ENCODE assay signal across 11 mouse cellular contexts in the genomic region with DNA sequence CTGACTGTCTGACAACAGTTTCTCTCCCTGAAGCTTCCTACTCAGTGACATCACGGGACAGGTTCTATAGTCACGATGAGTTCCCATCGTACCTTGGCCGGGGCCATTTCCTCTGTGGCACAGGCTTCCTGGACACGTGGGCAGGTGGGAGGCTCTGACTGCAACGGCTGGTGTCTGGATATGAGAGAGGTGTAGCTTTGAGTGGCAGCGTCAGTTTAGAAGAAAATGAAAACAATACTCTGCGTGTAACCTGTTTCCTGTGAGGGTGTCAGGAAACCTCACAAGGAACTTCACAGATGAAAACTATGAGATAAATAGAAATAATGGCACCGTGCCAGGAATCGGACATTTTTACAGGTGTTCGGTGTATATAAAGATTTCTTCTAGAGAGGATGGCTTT.
A peak's percentile ranks its signal among the peaks of the same experiment; 100 is the strongest.
DNase-seq lines count a peak whose midpoint lies in the region; ATAC-seq lines count a peak whose summit lies in the region.
"Had no signal": no experiment of that assay in that cellular context is flagged by ENCODE, and none has a peak within 500 bp of the region (broad histone marks: within the 10 kb centered on the region; RNA-seq: fewer than 3 reads in every experiment).

No protein-coding gene starts in this region.

- no peaks in the 10 kb centered on the region for H3K36me3 ChIP-seq in heart, embryonic 11.5 days (ENCODE audit: control insufficient read depth, insufficient read depth, low read length)
- no peaks in the 10 kb centered on the region for H3K36me3 ChIP-seq in forebrain, embryonic 10.5 days (replicated peaks)
- H3K36me3 ChIP-seq in forebrain, embryonic 16.5 days (ENCODE audit: control insufficient read depth, insufficient read depth): no peaks in the 10 kb centered on the region
- H3K36me3 ChIP-seq: hindbrain, embryonic 10.5 days; limb, embryonic 13.5 days had no signal

- no peaks in the 10 kb centered on the region for H3K27me3 ChIP-seq in heart, embryonic 11.5 days (ENCODE audit: control insufficient read depth, insufficient read depth, low read length)
- peaks cover 23% of the 10 kb centered on the region for H3K27me3 ChIP-seq in forebrain, embryonic 10.5 days (ENCODE audit: poor library complexity, severe bottlenecking)
- H3K27me3 ChIP-seq in forebrain, embryonic 16.5 days (replicated peaks; ENCODE audit: control insufficient read depth, insufficient read depth, low read length): 0 out of 2 replicates have a peak, but pooled peaks cover 3% of the 10 kb centered on the region

- H3K4me1 ChIP-seq in heart, embryonic 11.5 days (ENCODE audit: control insufficient read depth, insufficient read depth, low read length): no peaks in the 10 kb centered on the region
- peaks cover 56% of the 10 kb centered on the region for H3K4me1 ChIP-seq in forebrain, embryonic 10.5 days
- peaks cover 5% of the 10 kb centered on the region; the same call in 1 of the 2 replicates for H3K4me1 ChIP-seq in forebrain, embryonic 16.5 days (replicated peaks; ENCODE audit: control insufficient read depth, insufficient read depth, low read length)

- intact Hi-C loops in heart, postnatal 10 days (cut with DNase I): no loop called here

- no peak for ATAC-seq in heart, embryonic 11.5 days (replicated peaks; ENCODE audit: insufficient number of reproducible peaks, low FRiP score, low TSS enrichment)
- ATAC-seq in megakaryocyte progenitor cell, adult 5-6 weeks (replicated peaks; ENCODE audit: poor library complexity): peak; percentile 79
- ATAC-seq in forebrain, embryonic 16.5 days: no peak

- WGBS in heart, embryonic 11.5 days (ENCODE audit: insufficient replicate concordance): 80% methylated on average over 11 of the region's 11 CpGs
- WGBS in forebrain, embryonic 10.5 days: 90% methylated on average over 11 of the region's 11 CpGs
- WGBS in forebrain, embryonic 16.5 days: 83% methylated on average over 11 of the region's 11 CpGs

- H3K27ac ChIP-seq in heart, embryonic 11.5 days (ENCODE audit: low read depth, low read length): no peak overlapping the region
- no peak overlapping the region for H3K27ac ChIP-seq in forebrain, embryonic 10.5 days
- H3K27ac ChIP-seq in forebrain, embryonic 16.5 days (ENCODE audit: low read length): no peak overlapping the region
- H3K27ac ChIP-seq: hindbrain, embryonic 10.5 days; limb, embryonic 13.5 days had no signal

- DNase-seq in heart, postnatal 10 days: peak; percentile 7 to 14
- DNase-seq in CD8-positive naive resting alpha-beta T cell, adult 2 months (ENCODE audit: low read depth in 2 of 2, low spot score in 2 of 2): peak; percentile 84 to 87
- peak; percentile 88 for DNase-seq in thymus, postnatal 0 days (ENCODE audit: low spot score)
- no peak for DNase-seq in kidney, adult 8-10 months
- DNase-seq in forebrain, embryonic 10.5 days (ENCODE audit: extremely low spot score, low spot score): no peak
- DNase-seq: adrenal gland, adult 2 months had no signal

- H3K9me3 ChIP-seq in heart, embryonic 11.5 days (replicated peaks; ENCODE audit: control insufficient read depth, low read length): no peaks in the 10 kb centered on the region
- H3K9me3 ChIP-seq in forebrain, embryonic 10.5 days: no peaks in the 10 kb centered on the region
- H3K9me3 ChIP-seq in forebrain, embryonic 16.5 days (ENCODE audit: control insufficient read depth, low read length): no peaks in the 10 kb centered on the region
- H3K9me3 ChIP-seq: hindbrain, embryonic 10.5 days; limb, embryonic 13.5 days had no signal

- H3K4me3 ChIP-seq in heart, embryonic 11.5 days (ENCODE audit: low read depth, low read length): no peak overlapping the region
- no peak overlapping the region for H3K4me3 ChIP-seq in forebrain, embryonic 10.5 days
- no peak overlapping the region for H3K4me3 ChIP-seq in forebrain, embryonic 16.5 days (replicated peaks; ENCODE audit: low read length)
- H3K4me3 ChIP-seq: hindbrain, embryonic 10.5 days; limb, embryonic 13.5 days had no signal

- no peak overlapping the region for H3K9ac ChIP-seq in heart, embryonic 11.5 days (ENCODE audit: low read depth, low read length)
- no peak overlapping the region for H3K9ac ChIP-seq in forebrain, embryonic 16.5 days (replicated peaks; ENCODE audit: low read depth, low read length)
- H3K9ac ChIP-seq: limb, embryonic 13.5 days had no signal

- H3K4me2 ChIP-seq in heart, embryonic 11.5 days: no peak overlapping the region
- no peak overlapping the region for H3K4me2 ChIP-seq in forebrain, embryonic 16.5 days (ENCODE audit: low read length)
- H3K4me2 ChIP-seq: limb, embryonic 13.5 days had no signal

Comparison
In these comparisons a context has a peak if more than half of its experiments do, and no peak if none do; other contexts are left out.
1. DNase-seq: peak in heart, postnatal 10 days (2 of 2), CD8-positive naive resting alpha-beta T cell, adult 2 months (2 of 2) and thymus, postnatal 0 days (single experiment); none in kidney, adult 8-10 months (0 of 2) and forebrain, embryonic 10.5 days (single experiment).